ENCODE assay signal across 16 mouse cellular contexts in the genomic region with DNA sequence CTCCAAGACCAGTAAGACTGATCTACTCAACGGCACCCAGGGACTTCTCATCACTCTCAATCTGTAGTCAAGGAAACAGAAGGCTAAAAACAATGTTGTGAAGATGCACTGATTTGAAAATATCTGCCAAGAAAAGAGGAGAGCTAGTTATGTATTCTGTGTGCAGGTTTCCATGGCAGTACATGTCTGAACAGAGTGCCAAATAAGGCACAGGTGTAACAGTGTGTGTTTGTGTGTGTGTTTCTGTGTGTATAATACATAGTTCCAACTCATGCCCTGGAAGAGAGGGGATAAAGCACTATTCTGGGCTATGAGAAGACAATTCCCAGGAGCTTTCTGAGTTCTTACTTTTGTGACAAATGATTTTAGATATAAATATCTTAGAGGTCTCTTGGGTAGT.
A peak's percentile ranks its signal among the peaks of the same experiment; 100 is the strongest.
DNase-seq lines count a peak whose midpoint lies in the region; ATAC-seq lines count a peak whose summit lies in the region.
"Had no signal": no experiment of that assay in that cellular context is flagged by ENCODE, and none has a peak within 500 bp of the region (broad histone marks: within the 10 kb centered on the region; RNA-seq: fewer than 3 reads in every experiment).

No protein-coding gene starts in this region.

- ATAC-seq in frontal cortex, adult (ENCODE audit: low TSS enrichment), result peak; percentile 62
- ATAC-seq: intestine, embryonic 15.5 days had no signal

- DNase-seq in frontal cortex, postnatal 10 days (ENCODE audit: low spot score in 2 of 2), result no peak
- peak; percentile 8 to 50 for DNase-seq in left cerebral cortex, postnatal 14 days (ENCODE audit: low spot score in 2 of 2)
- DNase-seq in left cerebral cortex, adult 11 months (ENCODE audit: low spot score), result no peak
- DNase-seq in right cerebral cortex, adult 2 months (ENCODE audit: low spot score in 2 of 2), result peak; percentile 5 to 6
- DNase-seq in right cerebral cortex, postnatal 4 days, result no peak
- no peak for DNase-seq in lung, postnatal 4 days
- DNase-seq: adrenal gland, adult 2 months; adrenal gland, postnatal 25 days; cerebellum, adult 2 months; embryo, embryonic 11 days; gastrocnemius, postnatal 10 days; heart, adult 18-20 months; heart, postnatal 10 days; heart, postnatal 4 days had no signal

- intact Hi-C loops in left cerebral cortex, postnatal 14 days (cut with DNase I), result no loop called here

Comparison
In these comparisons a context has a peak if more than half of its experiments do, and no peak if none do; other contexts are left out.
1. DNase-seq: peak in left cerebral cortex, postnatal 14 days (2 of 2) and right cerebral cortex, adult 2 months (2 of 2); none in frontal cortex, postnatal 10 days (0 of 2), left cerebral cortex, adult 11 months (single experiment), right cerebral cortex, postnatal 4 days (single experiment) and lung, postnatal 4 days (0 of 2).